Mouse (Mus musculus) midbrain, postnatal 0 days (tissue): ENCODE data around the gene Celf5. TPM values are rescaled to one million over a fixed set of nuclear protein-coding genes. Genes with fewer than 3 reads are reported as not detected.

ENCODE experiments used
- ATAC-seq: fragments of 200-750 bp; cut with Nextera tagmentation; 2 replicates; pipeline ENCODE4 v1.8.0; 2017; ENCODE audit warnings: moderate number of reproducible peaks, mild to moderate bottlenecking, moderate TSS enrichment, moderate library complexity; ENCODE audit not compliant: low FRiP score
- DNase-seq: peaks from one replicate; pipeline ENCODE4 v3.0.0-alpha.2; 2015; ENCODE audit warnings: low spot score
- H3K27ac ChIP-seq: fragments of 300-500 bp; sonication (generic); 2 replicates; pipeline ENCODE4 v1.5.1; 2014; ENCODE audit warnings: low read depth, mild to moderate bottlenecking, low read length, mixed read lengths
- H3K27me3 ChIP-seq: fragments of 300-500 bp; sonication (generic); 2 replicates; pipeline ENCODE4 v1.6.1; 2014; ENCODE audit warnings: low read length, control low read depth, mixed read lengths; ENCODE audit not compliant: insufficient read depth
- H3K36me3 ChIP-seq: fragments of 300-500 bp; sonication (generic); 2 replicates; pipeline ENCODE4 v1.6.1; 2014; ENCODE audit warnings: low read length, control low read depth, mixed read lengths; ENCODE audit not compliant: insufficient read depth
- H3K4me1 ChIP-seq: fragments of 300-500 bp; sonication (generic); 2 replicates; pipeline ENCODE4 v1.6.1; 2014; ENCODE audit warnings: mild to moderate bottlenecking, control low read depth, antibody characterized with exemption, low read length, mixed read lengths; ENCODE audit not compliant: insufficient read depth
- H3K4me2 ChIP-seq: fragments of 300-500 bp; sonication (generic); 2 replicates; pipeline ENCODE4 v1.6.1; 2014; ENCODE audit warnings: low read depth, mild to moderate bottlenecking, low read length, mixed read lengths; ENCODE audit not compliant: poor library complexity, severe bottlenecking
- H3K4me3 ChIP-seq: fragments of 300-500 bp; sonication (generic); 2 replicates; pipeline ENCODE4 v1.5.1; 2014; ENCODE audit warnings: low read depth, mild to moderate bottlenecking, low read length, moderate library complexity
- H3K9ac ChIP-seq: fragments of 300-500 bp; sonication (generic); replicated peaks from 2 replicates; pipeline ENCODE4 v1.6.1; 2014; ENCODE audit warnings: mild to moderate bottlenecking, low read length, moderate library complexity, mixed read lengths; ENCODE audit not compliant: poor library complexity, severe bottlenecking
- H3K9me3 ChIP-seq: fragments of 300-500 bp; sonication (generic); 2 replicates; pipeline ENCODE4 v1.6.1; 2016; ENCODE audit warnings: low read length, control low read depth
- CTCF ChIP-seq: IDR thresholded peaks from 2 replicates; pipeline ENCODE4 v1.5.1; 2016; ENCODE audit warnings: antibody characterized with exemption, mild to moderate bottlenecking
- WGBS: fragments of 180-500 bp; shearing (Covaris S2); extraction: QIAGEN DNeasy Blood & Tissue Kit; methylation state at CpG from one replicate; pipeline ENCODE4 v1.1.7; 2014; 5-methylcytosine and 5-hydroxymethylcytosine counted together
- polyA plus RNA-seq: library from polyadenylated mRNA; unstranded; fragments of >200 nt; fragmentation: Nextera tagmentation; extraction: Ambion mirVana; gene quantifications from 2 replicates; pipeline ENCODE4 v1.2.1, GENCODE M21; 2015
- total RNA-seq: library from RNA; depleted of rRNA; stranded (reverse); fragments of >200 nt; gene quantifications from 2 replicates; pipeline ENCODE4 v1.2.3, GENCODE M21; 2014

Gene Celf5
- total and polyA plus RNA-seq, 2 experiments from 2014 or later: 74.0 to 142 TPM

- H3K4me1 ChIP-seq: 0 out of 2 replicates have a peak, but pooled peaks cover 5% of the 10 kb centered on the region
- 5% methylated on average over 14 of the region's 18 CpGs for WGBS
- H3K9me3 ChIP-seq: no peaks in the 10 kb centered on the region
- H3K36me3 ChIP-seq: peaks cover 35% of the 10 kb centered on the region
- no peaks in the 10 kb centered on the region for H3K27me3 ChIP-seq
- DNase-seq (no peak), ATAC-seq (peak; percentile 21; the same call in 1 of the 2 replicates)
- no peak for TF ChIP-seq CTCF
- peak overlapping the region; percentile 85 for H3K27ac ChIP-seq
- peak overlapping the region; percentile 92 for H3K4me2 ChIP-seq
- peak overlapping the region; percentile 72 for H3K9ac ChIP-seq
- peak overlapping the region; percentile 46 for H3K4me3 ChIP-seq
Observed at GRCm38 (mm10) chr10:81472403-81473002, 10.0 kb downstream of the Celf5 start.

DNA sequence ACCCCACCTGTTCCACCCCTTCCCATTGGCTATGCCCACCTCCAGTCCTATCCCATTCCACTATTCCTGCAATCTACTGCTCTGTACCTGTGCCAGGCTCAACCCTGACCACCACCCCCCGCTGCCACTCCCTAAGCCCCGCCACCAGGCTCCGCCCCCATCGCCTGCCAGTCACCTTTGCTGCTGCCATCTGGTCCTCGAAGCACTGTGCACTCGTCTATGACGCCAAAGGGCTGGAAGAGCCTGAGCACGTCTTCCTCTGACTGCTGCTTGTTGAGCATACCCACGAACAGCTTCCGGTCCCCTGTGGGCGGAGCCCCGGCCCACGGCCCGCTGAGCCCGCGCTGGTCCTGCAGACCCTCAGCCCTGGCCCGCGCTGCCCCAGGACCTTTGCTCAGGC lies 12.1 kb downstream of the Celf5 start:
- no peak for TF ChIP-seq CTCF
- Histone ChIP-seq H3K27me3 (no peaks in the 10 kb centered on the region), H3K9ac (no peak overlapping the region), H3K4me2 (no peak overlapping the region), H3K4me3 (no peak overlapping the region), H3K36me3 (peaks cover 38% of the 10 kb centered on the region), H3K9me3 (no peaks in the 10 kb centered on the region), H3K27ac (no peak overlapping the region), H3K4me1 (0 out of 2 replicates have a peak, but pooled peaks cover 5% of the 10 kb centered on the region)
- WGBS: 64% methylated on average over 18 of the region's 18 CpGs
- ATAC-seq: no peak
- no peak for DNase-seq

DNA sequence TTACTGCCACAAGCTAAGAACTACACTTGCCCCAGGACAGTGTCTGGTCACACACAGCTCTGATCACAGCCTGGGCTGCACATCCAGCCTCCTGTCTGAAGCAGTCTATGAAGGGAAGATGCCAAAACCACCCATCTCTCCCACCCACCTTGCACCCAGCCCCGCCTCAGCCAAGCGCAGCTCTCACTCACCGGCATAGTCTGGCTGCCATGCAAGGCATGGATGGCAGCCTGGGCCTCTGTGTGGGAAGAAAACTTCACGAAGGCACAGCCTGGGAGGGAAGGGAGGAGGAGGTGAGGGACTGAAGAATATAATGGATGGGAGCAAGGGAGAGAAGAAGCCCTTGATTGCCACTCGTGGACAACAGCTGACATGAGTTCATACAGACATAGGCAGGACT lies 13.3 kb downstream of the Celf5 start:
- DNase-seq (no peak), ATAC-seq (no peak)
- WGBS: 78% methylated on average over 5 of the region's 5 CpGs
- Histone ChIP-seq H3K9ac (no peak overlapping the region), H3K4me3 (no peak overlapping the region), H3K4me1 (0 out of 2 replicates have a peak, but pooled peaks cover 5% of the 10 kb centered on the region), H3K27me3 (no peaks in the 10 kb centered on the region), H3K4me2 (no peak overlapping the region), H3K27ac (no peak overlapping the region), H3K9me3 (no peaks in the 10 kb centered on the region), H3K36me3 (peaks cover 37% of the 10 kb centered on the region)
- no peak for TF ChIP-seq CTCF

DNA sequence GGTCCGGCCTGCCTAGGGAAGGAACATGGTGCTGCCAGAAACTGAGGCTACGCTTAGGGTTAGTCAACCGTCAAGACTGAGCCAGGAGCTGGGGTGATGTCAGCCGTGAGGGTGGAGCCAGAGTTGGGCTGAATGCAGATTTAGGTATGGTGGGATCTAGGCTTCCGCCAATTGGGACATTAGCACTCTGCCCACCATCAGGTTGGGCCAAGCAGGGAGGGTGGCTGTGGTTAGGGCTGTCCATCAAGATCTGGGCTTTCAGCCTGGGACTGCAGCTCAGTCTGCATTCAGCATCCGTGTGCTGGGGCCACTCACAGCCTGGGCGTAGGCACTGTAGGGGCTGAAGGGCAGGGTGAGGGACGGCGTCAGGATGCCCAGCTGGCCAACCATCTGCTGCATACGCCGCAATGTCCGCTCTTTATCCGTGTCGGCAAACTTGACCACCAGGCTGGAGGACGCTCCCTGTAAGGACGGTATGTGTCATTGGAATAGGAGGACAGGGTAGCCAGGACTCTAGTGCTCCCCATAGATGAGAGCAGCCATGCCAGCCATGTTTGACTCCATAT lies 14.8 kb downstream of the Celf5 start:
- TF ChIP-seq CTCF: no peak
- Histone ChIP-seq H3K36me3 (peaks cover 43% of the 10 kb centered on the region), H3K4me2 (no peak overlapping the region), H3K9me3 (no peaks in the 10 kb centered on the region), H3K27me3 (0 out of 2 replicates have a peak, but pooled peaks cover 2% of the 10 kb centered on the region), H3K4me1 (0 out of 2 replicates have a peak, but pooled peaks cover 5% of the 10 kb centered on the region), H3K4me3 (no peak overlapping the region), H3K27ac (no peak overlapping the region), H3K9ac (no peak overlapping the region)
- 84% methylated on average over 16 of the region's 16 CpGs for WGBS
- DNase-seq (no peak), ATAC-seq (no peak)

DNA sequence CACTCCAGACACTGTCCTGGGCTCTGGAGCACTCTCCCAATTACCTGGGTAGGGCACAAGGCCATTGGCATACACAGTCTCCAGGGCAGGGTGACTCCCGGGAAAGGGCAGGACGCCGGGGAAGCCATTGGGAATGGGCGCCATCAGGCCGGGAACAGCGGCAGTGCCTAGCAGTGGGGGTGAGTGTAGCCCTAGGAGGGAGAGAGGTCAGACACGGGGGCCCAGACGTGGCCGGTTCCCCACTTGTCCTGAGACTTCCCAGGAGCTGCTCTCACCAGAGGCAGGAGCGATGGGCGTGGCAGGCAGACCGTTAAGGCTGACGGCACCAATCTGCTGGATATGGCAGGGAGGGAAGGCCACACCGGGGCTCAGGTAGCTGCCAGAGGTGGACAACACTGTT lies 15.6 kb downstream of the Celf5 start:
- DNase-seq: no peak
- H3K36me3 ChIP-seq: peaks cover 47% of the 10 kb centered on the region
- TF ChIP-seq CTCF: no peak
- H3K4me3 ChIP-seq: no peak overlapping the region
- no peak for ATAC-seq
- no peak overlapping the region for H3K9ac ChIP-seq
- no peak overlapping the region for H3K27ac ChIP-seq
- H3K4me1 ChIP-seq: 0 out of 2 replicates have a peak, but pooled peaks cover under 1% of the 10 kb centered on the region
- H3K9me3 ChIP-seq: no peaks in the 10 kb centered on the region
- no peak overlapping the region for H3K4me2 ChIP-seq
- 0 out of 2 replicates have a peak, but pooled peaks cover 2% of the 10 kb centered on the region for H3K27me3 ChIP-seq
- 60% methylated on average over 14 of the region's 14 CpGs for WGBS

- H3K27me3 ChIP-seq: 0 out of 2 replicates have a peak, but pooled peaks cover 2% of the 10 kb centered on the region
- DNase-seq (no peak), ATAC-seq (no peak)
- no peak overlapping the region; the same call in 1 of the 2 replicates for H3K4me2 ChIP-seq
- H3K9ac ChIP-seq: no peak overlapping the region
- no peak overlapping the region for H3K4me3 ChIP-seq
- H3K9me3 ChIP-seq: no peaks in the 10 kb centered on the region
- TF ChIP-seq CTCF: no peak
- H3K4me1 ChIP-seq: no peaks in the 10 kb centered on the region
- WGBS: 82% methylated on average over 2 of the region's 2 CpGs
- H3K27ac ChIP-seq: no peak overlapping the region
- peaks cover 50% of the 10 kb centered on the region for H3K36me3 ChIP-seq
Observed at GRCm38 (mm10) chr10:81466066-81466465, 16.4 kb downstream of the Celf5 start.
